Mouse (Mus musculus): Measurements from ENCODE around the gene Bicc1. TPM values are rescaled to one million over a fixed set of nuclear protein-coding genes. Genes with fewer than 3 reads are reported as not detected.

The Bicc1 gene
- polyA plus RNA-seq, 1 experiment: 1.6 TPM

- Histone ChIP-seq H3K27ac (ENCODE audit: insufficient read depth, low read length) (no peak overlapping the region), H3K27me3 (ENCODE audit: control insufficient read depth, insufficient read depth, low read length, poor library complexity, severe bottlenecking) (no peaks in the 10 kb centered on the region), H3K9ac (ENCODE audit: low read depth, poor library complexity, severe bottlenecking) (no peak overlapping the region), H3K9me3 (replicated peaks; ENCODE audit: control insufficient read depth, insufficient read depth, low read length, poor library complexity, severe bottlenecking) (no peaks in the 10 kb centered on the region), H3K4me3 (ENCODE audit: low read depth, low read length) (no peak overlapping the region), H3K36me3 (ENCODE audit: control insufficient read depth, insufficient read depth, low read length, poor library complexity, severe bottlenecking) (no peaks in the 10 kb centered on the region), H3K4me1 (ENCODE audit: control insufficient read depth, insufficient read depth, low read length) (no peaks in the 10 kb centered on the region)
- TF ChIP-seq POLR2A (IDR thresholded peaks at IDR 0.05; ENCODE audit: insufficient read depth, low read length) (no peak), EP300 (IDR thresholded peaks at IDR 0.05; ENCODE audit: insufficient read depth, low read depth, low read length) (no peak), CTCF (IDR thresholded peaks at IDR 0.05; ENCODE audit: low read depth, low read length) (no peak)
Measured at GRCm38 (mm10) chr10:71020459-71020858, 139.0 kb downstream of the Bicc1 start.

- Histone ChIP-seq H3K9ac (ENCODE audit: low read depth, poor library complexity, severe bottlenecking) (no peak overlapping the region), H3K36me3 (ENCODE audit: control insufficient read depth, insufficient read depth, low read length, poor library complexity, severe bottlenecking) (no peaks in the 10 kb centered on the region), H3K9me3 (replicated peaks; ENCODE audit: control insufficient read depth, insufficient read depth, low read length, poor library complexity, severe bottlenecking) (no peaks in the 10 kb centered on the region), H3K27me3 (ENCODE audit: control insufficient read depth, insufficient read depth, low read length, poor library complexity, severe bottlenecking) (no peaks in the 10 kb centered on the region), H3K4me3 (ENCODE audit: low read depth, low read length) (no peak overlapping the region), H3K27ac (ENCODE audit: insufficient read depth, low read length) (no peak overlapping the region), H3K4me1 (ENCODE audit: control insufficient read depth, insufficient read depth, low read length) (no peaks in the 10 kb centered on the region)
- TF ChIP-seq POLR2A (IDR thresholded peaks at IDR 0.05; ENCODE audit: insufficient read depth, low read length): no peak
- no peak for TF ChIP-seq CTCF (IDR thresholded peaks at IDR 0.05; ENCODE audit: low read depth, low read length)
Measured at GRCm38 (mm10) chr10:71019836-71020235, 139.7 kb downstream of the Bicc1 start.

- no peaks in the 10 kb centered on the region for H3K4me1 ChIP-seq (ENCODE audit: control insufficient read depth, insufficient read depth, low read length)
- no peaks in the 10 kb centered on the region; the same call in 1 of the 2 replicates for H3K9me3 ChIP-seq (replicated peaks; ENCODE audit: control insufficient read depth, insufficient read depth, low read length, poor library complexity, severe bottlenecking)
- H3K9ac ChIP-seq (ENCODE audit: low read depth, poor library complexity, severe bottlenecking): no peak overlapping the region
- H3K27ac ChIP-seq (ENCODE audit: insufficient read depth, low read length): no peak overlapping the region
- no peak for TF ChIP-seq EP300 (IDR thresholded peaks at IDR 0.05; ENCODE audit: insufficient read depth, low read depth, low read length)
- TF ChIP-seq POLR2A (IDR thresholded peaks at IDR 0.05; ENCODE audit: insufficient read depth, low read length): no peak
- no peak for TF ChIP-seq CTCF (IDR thresholded peaks at IDR 0.05; ENCODE audit: low read depth, low read length)
- no peaks in the 10 kb centered on the region for H3K36me3 ChIP-seq (ENCODE audit: control insufficient read depth, insufficient read depth, low read length, poor library complexity, severe bottlenecking)
- H3K27me3 ChIP-seq (ENCODE audit: control insufficient read depth, insufficient read depth, low read length, poor library complexity, severe bottlenecking): no peaks in the 10 kb centered on the region
- H3K4me3 ChIP-seq (ENCODE audit: low read depth, low read length): no peak overlapping the region
Measured at GRCm38 (mm10) chr10:71009771-71010496, 149.6 kb downstream of the Bicc1 start.

- no peaks in the 10 kb centered on the region for H3K4me1 ChIP-seq (ENCODE audit: control insufficient read depth, insufficient read depth, low read length)
- H3K27me3 ChIP-seq (ENCODE audit: control insufficient read depth, insufficient read depth, low read length, poor library complexity, severe bottlenecking): no peaks in the 10 kb centered on the region
- H3K4me3 ChIP-seq (ENCODE audit: low read depth, low read length): no peak overlapping the region
- H3K9ac ChIP-seq (ENCODE audit: low read depth, poor library complexity, severe bottlenecking): no peak overlapping the region
- H3K36me3 ChIP-seq (ENCODE audit: control insufficient read depth, insufficient read depth, low read length, poor library complexity, severe bottlenecking): no peaks in the 10 kb centered on the region
- H3K9me3 ChIP-seq (replicated peaks; ENCODE audit: control insufficient read depth, insufficient read depth, low read length, poor library complexity, severe bottlenecking): no peaks in the 10 kb centered on the region; the same call in 1 of the 2 replicates
- no peak overlapping the region for H3K27ac ChIP-seq (ENCODE audit: insufficient read depth, low read length)
- no peak for TF ChIP-seq EP300 (IDR thresholded peaks at IDR 0.05; ENCODE audit: insufficient read depth, low read depth, low read length)
- TF ChIP-seq CTCF (IDR thresholded peaks at IDR 0.05; ENCODE audit: low read depth, low read length): no peak
- no peak for TF ChIP-seq POLR2A (IDR thresholded peaks at IDR 0.05; ENCODE audit: insufficient read depth, low read length)
Measured at GRCm38 (mm10) chr10:71008721-71009120, 150.8 kb downstream of the Bicc1 start.

- TF ChIP-seq POLR2A (IDR thresholded peaks at IDR 0.05; ENCODE audit: insufficient read depth, low read length) (no peak), CTCF (IDR thresholded peaks at IDR 0.05; ENCODE audit: low read depth, low read length) (no peak), EP300 (IDR thresholded peaks at IDR 0.05; ENCODE audit: insufficient read depth, low read depth, low read length) (no peak)
- no peaks in the 10 kb centered on the region for H3K36me3 ChIP-seq (ENCODE audit: control insufficient read depth, insufficient read depth, low read length, poor library complexity, severe bottlenecking)
- no peaks in the 10 kb centered on the region; the same call in 1 of the 2 replicates for H3K9me3 ChIP-seq (replicated peaks; ENCODE audit: control insufficient read depth, insufficient read depth, low read length, poor library complexity, severe bottlenecking)
- H3K27me3 ChIP-seq (ENCODE audit: control insufficient read depth, insufficient read depth, low read length, poor library complexity, severe bottlenecking): no peaks in the 10 kb centered on the region
- H3K4me1 ChIP-seq (ENCODE audit: control insufficient read depth, insufficient read depth, low read length): no peaks in the 10 kb centered on the region
- H3K27ac ChIP-seq (ENCODE audit: insufficient read depth, low read length): no peak overlapping the region
- H3K4me3 ChIP-seq (ENCODE audit: low read depth, low read length): no peak overlapping the region
- no peak overlapping the region for H3K9ac ChIP-seq (ENCODE audit: low read depth, poor library complexity, severe bottlenecking)
Measured at GRCm38 (mm10) chr10:71007956-71008355, 151.5 kb downstream of the Bicc1 start.

- H3K36me3 ChIP-seq (ENCODE audit: control insufficient read depth, insufficient read depth, low read length, poor library complexity, severe bottlenecking): no peaks in the 10 kb centered on the region
- no peaks in the 10 kb centered on the region for H3K27me3 ChIP-seq (ENCODE audit: control insufficient read depth, insufficient read depth, low read length, poor library complexity, severe bottlenecking)
- no peak overlapping the region for H3K9ac ChIP-seq (ENCODE audit: low read depth, poor library complexity, severe bottlenecking)
- no peak overlapping the region for H3K27ac ChIP-seq (ENCODE audit: insufficient read depth, low read length)
- no peaks in the 10 kb centered on the region for H3K4me1 ChIP-seq (ENCODE audit: control insufficient read depth, insufficient read depth, low read length)
- no peak overlapping the region for H3K4me3 ChIP-seq (ENCODE audit: low read depth, low read length)
- no peak for TF ChIP-seq POLR2A (IDR thresholded peaks at IDR 0.05; ENCODE audit: insufficient read depth, low read length)
- no peak for TF ChIP-seq EP300 (IDR thresholded peaks at IDR 0.05; ENCODE audit: insufficient read depth, low read depth, low read length)
- TF ChIP-seq CTCF (IDR thresholded peaks at IDR 0.05; ENCODE audit: low read depth, low read length): no peak
- no peaks in the 10 kb centered on the region; the same call in 1 of the 2 replicates for H3K9me3 ChIP-seq (replicated peaks; ENCODE audit: control insufficient read depth, insufficient read depth, low read length, poor library complexity, severe bottlenecking)
Measured at GRCm38 (mm10) chr10:71007516-71007915, 152.0 kb downstream of the Bicc1 start.
